Mouse (Mus musculus) large intestine, adult 2 months (tissue): ENCODE measurements around the gene Dnajb5. TPM values are rescaled to one million over a fixed set of nuclear protein-coding genes. Genes with fewer than 3 reads are reported as not detected.

Experiments
- polyA plus RNA-seq: library from polyadenylated mRNA; depleted of rRNA; stranded (reverse); fragments of >200 nt; gene quantifications from 2 replicates; pipeline ENCODE4 v1.2.3, GENCODE M21; 2012; rRNA removed

The Dnajb5 gene
- polyA plus RNA-seq, 1 experiment, result 11.1 TPM

Other genes starting within 250 kb of the Dnajb5 start
- gene 4930578G10Rik, start 214.3 kb upstream of the Dnajb5 start, polyA plus RNA-seq, result not detected in 2 replicates
- gene Ccl19, start 193.2 kb upstream of the Dnajb5 start, polyA plus RNA-seq, result 13.6 and 28.6 TPM in 2 replicates
- gene Ccl21a, start 175.8 kb upstream of the Dnajb5 start, polyA plus RNA-seq, result 75.8 and 122 TPM in 2 replicates
- 0.02 TPM in 1 of 2 replicates, not detected in the other for gene Fam205a1, start 95.9 kb upstream of the Dnajb5 start, polyA plus RNA-seq
- not detected in 2 replicates for gene Gm12394, start 93.0 kb upstream of the Dnajb5 start, polyA plus RNA-seq
- gene Fam205c, start 75.6 kb upstream of the Dnajb5 start, polyA plus RNA-seq, result not detected in 2 replicates
- gene Phf24, start 33.2 kb upstream of the Dnajb5 start, polyA plus RNA-seq, result 0.83 and 1.2 TPM in 2 replicates
- 0.10 and 0.11 TPM in 2 replicates for gene 1700022I11Rik, start 19.8 kb downstream of the Dnajb5 start, polyA plus RNA-seq
- 96.9 and 114 TPM in 2 replicates for gene Vcp, start 50.7 kb downstream of the Dnajb5 start, polyA plus RNA-seq
- gene Fancg, start 60.7 kb downstream of the Dnajb5 start, polyA plus RNA-seq, result 11.8 and 14.6 TPM in 2 replicates
- gene Pigo, start 76.0 kb downstream of the Dnajb5 start, polyA plus RNA-seq, result 25.1 and 32.0 TPM in 2 replicates
- gene Stoml2, start 81.9 kb downstream of the Dnajb5 start, polyA plus RNA-seq, result 83.2 and 92.5 TPM in 2 replicates
- 29.1 and 39.3 TPM in 2 replicates for gene Fam214b, start 96.4 kb downstream of the Dnajb5 start, polyA plus RNA-seq
- 7.7 and 12.5 TPM in 2 replicates for gene Unc13b, start 109.1 kb downstream of the Dnajb5 start, polyA plus RNA-seq